Comparison of ENCODE assay signal across 9 mouse cellular contexts in genomic region chr2:180822476-180822875, GRCm38 (mm10). TPM values are rescaled to one million over a fixed set of nuclear protein-coding genes. Genes with fewer than 3 reads are reported as not detected.
A peak's percentile ranks its signal among the peaks of the same experiment; 100 is the strongest.
DNase-seq lines count a peak whose midpoint lies in the region; ATAC-seq and TF ChIP-seq lines count a peak whose summit lies in the region.
"Had no signal": no experiment of that assay in that cellular context is flagged by ENCODE, and none has a peak within 500 bp of the region (broad histone marks: within the 10 kb centered on the region; RNA-seq: fewer than 3 reads in every experiment).

No protein-coding gene starts in this region.

- no peak for ATAC-seq in intestine, postnatal 0 days
- ATAC-seq in intestine, embryonic 16.5 days = no peak
- 0 out of 2 replicates have a peak, but pooled peaks have one; percentile 51 for ATAC-seq in heart, embryonic 12.5 days (ENCODE audit: insufficient number of reproducible peaks, low FRiP score)
- ATAC-seq in midbrain, postnatal 0 days (ENCODE audit: low FRiP score) = no peak

- no peaks in the 10 kb centered on the region for H3K4me1 ChIP-seq in intestine, postnatal 0 days (replicated peaks; ENCODE audit: control insufficient read depth, insufficient read depth, low read length)
- H3K4me1 ChIP-seq in intestine, embryonic 16.5 days (ENCODE audit: control insufficient read depth, insufficient read depth, low read length) = no peaks in the 10 kb centered on the region
- H3K4me1 ChIP-seq in heart, embryonic 12.5 days (replicated peaks) = peaks cover 11% of the 10 kb centered on the region; the same call in 1 of the 2 replicates
- 0 out of 2 replicates have a peak, but pooled peaks cover 4% of the 10 kb centered on the region for H3K4me1 ChIP-seq in midbrain, postnatal 0 days (ENCODE audit: insufficient read depth, low read length)

- no peak overlapping the region for H3K27ac ChIP-seq in intestine, postnatal 0 days (ENCODE audit: low read depth, low read length)
- no peak overlapping the region for H3K27ac ChIP-seq in intestine, embryonic 16.5 days (ENCODE audit: low read length)
- no peak overlapping the region for H3K27ac ChIP-seq in heart, embryonic 12.5 days (ENCODE audit: poor library complexity, severe bottlenecking)
- no peak overlapping the region for H3K27ac ChIP-seq in midbrain, postnatal 0 days (ENCODE audit: low read depth, low read length)

- WGBS in intestine, postnatal 0 days = 23% methylated on average over 6 of the region's 6 CpGs
- 30% methylated on average over 6 of the region's 6 CpGs for WGBS in intestine, embryonic 16.5 days
- 26% methylated on average over 6 of the region's 6 CpGs for WGBS in heart, embryonic 12.5 days
- 38% methylated on average over 6 of the region's 6 CpGs for WGBS in midbrain, postnatal 0 days

- peak; percentile 6 for DNase-seq in ZHBTc4 (ENCODE audit: low read depth, low spot score)
- DNase-seq in embryo, embryonic 10.5 days (ENCODE audit: low spot score) = peak; percentile 55
- DNase-seq in layer of hippocampus, postnatal 25 days (ENCODE audit: extremely low spot score in 1 of 2, low spot score in 1 of 2) = peak; percentile 40 to 58
- DNase-seq in midbrain, postnatal 0 days (ENCODE audit: low spot score) = peak; percentile 83
- no peak for DNase-seq in yolk sac, embryonic 10.5 days (ENCODE audit: low spot score)

- no peak overlapping the region for H3K4me2 ChIP-seq in intestine, postnatal 0 days (replicated peaks; ENCODE audit: low read depth)
- no peak overlapping the region for H3K4me2 ChIP-seq in intestine, embryonic 16.5 days (ENCODE audit: low read depth, low read length)
- no peak overlapping the region for H3K4me2 ChIP-seq in heart, embryonic 12.5 days
- H3K4me2 ChIP-seq in midbrain, postnatal 0 days (ENCODE audit: low read depth, low read length, poor library complexity, severe bottlenecking) = no peak overlapping the region

- TF ChIP-seq CTCF in intestine, postnatal 0 days (IDR thresholded peaks at IDR 0.05; ENCODE audit: low read depth) = peak; percentile 65
- TF ChIP-seq CTCF in midbrain, postnatal 0 days (IDR thresholded peaks at IDR 0.05) = peak; percentile 85

- no peaks in the 10 kb centered on the region for H3K27me3 ChIP-seq in intestine, postnatal 0 days (replicated peaks; ENCODE audit: control insufficient read depth, insufficient read depth, low read length)
- H3K27me3 ChIP-seq in intestine, embryonic 16.5 days (replicated peaks; ENCODE audit: control insufficient read depth, insufficient read depth, low read length) = no peaks in the 10 kb centered on the region
- peaks cover 13% of the 10 kb centered on the region; the same call in 1 of the 2 replicates for H3K27me3 ChIP-seq in heart, embryonic 12.5 days (replicated peaks)
- no peaks in the 10 kb centered on the region for H3K27me3 ChIP-seq in midbrain, postnatal 0 days (ENCODE audit: insufficient read depth, low read length)

- no peaks in the 10 kb centered on the region for H3K36me3 ChIP-seq in intestine, postnatal 0 days (ENCODE audit: control insufficient read depth, insufficient read depth)
- no peaks in the 10 kb centered on the region for H3K36me3 ChIP-seq in intestine, embryonic 16.5 days (ENCODE audit: control insufficient read depth, insufficient read depth, low read length)
- no peaks in the 10 kb centered on the region for H3K36me3 ChIP-seq in heart, embryonic 12.5 days
- H3K36me3 ChIP-seq in midbrain, postnatal 0 days (ENCODE audit: insufficient read depth, low read length) = no peaks in the 10 kb centered on the region

- H3K9ac ChIP-seq in intestine, postnatal 0 days (ENCODE audit: low read depth, low read length) = no peak overlapping the region
- H3K9ac ChIP-seq in intestine, embryonic 16.5 days (ENCODE audit: low read depth, low read length) = no peak overlapping the region
- H3K9ac ChIP-seq in heart, embryonic 12.5 days = no peak overlapping the region
- H3K9ac ChIP-seq in midbrain, postnatal 0 days (replicated peaks; ENCODE audit: low read length, poor library complexity, severe bottlenecking) = no peak overlapping the region

- no peaks in the 10 kb centered on the region for H3K9me3 ChIP-seq in intestine, postnatal 0 days (ENCODE audit: control insufficient read depth)
- no peaks in the 10 kb centered on the region for H3K9me3 ChIP-seq in intestine, embryonic 16.5 days (ENCODE audit: control insufficient read depth, low read length)
- no peaks in the 10 kb centered on the region for H3K9me3 ChIP-seq in heart, embryonic 12.5 days (replicated peaks)
- no peaks in the 10 kb centered on the region for H3K9me3 ChIP-seq in midbrain, postnatal 0 days (ENCODE audit: low read length)

- H3K4me3 ChIP-seq in intestine, postnatal 0 days (ENCODE audit: low read depth, low read length) = no peak overlapping the region
- H3K4me3 ChIP-seq in intestine, embryonic 16.5 days (ENCODE audit: low read length) = no peak overlapping the region
- no peak overlapping the region for H3K4me3 ChIP-seq in heart, embryonic 12.5 days
- no peak overlapping the region for H3K4me3 ChIP-seq in midbrain, postnatal 0 days (ENCODE audit: low read depth, low read length)

RNA-seq across cellular contexts. Expression of gene Bhlhe23, which starts 45.8 kb away (rescaled TPM):
- polyA plus RNA-seq in intestine, postnatal 0 days (2015; fragmentation: Nextera tagmentation; extraction: Ambion mirVana) = not detected in 2 replicates
- not detected in 2 replicates for polyA plus RNA-seq in intestine, embryonic 16.5 days (2015; fragmentation: Nextera tagmentation; extraction: Ambion mirVana)
- polyA plus RNA-seq in heart, embryonic 12.5 days (2016; fragmentation: Nextera tagmentation; extraction: Ambion mirVana) = not detected in 2 replicates
- not detected for total RNA-seq in layer of hippocampus, postnatal 25 days (2021)
- 7.6 and 7.9 TPM in 2 replicates for total RNA-seq in midbrain, postnatal 0 days (2014; rRNA removed)
- polyA plus RNA-seq in midbrain, postnatal 0 days (2015; fragmentation: Nextera tagmentation; extraction: Ambion mirVana) = 5.9 and 6.0 TPM in 2 replicates
- total RNA-seq: left cerebral cortex, adult 8-10 months had no signal
